Comparison of ENCODE assay signal across 8 mouse cellular contexts in genomic region chr8:78127852-78128251, GRCm38 (mm10).
A peak's percentile ranks its signal among the peaks of the same experiment; 100 is the strongest.
DNase-seq lines count a peak whose midpoint lies in the region; ATAC-seq lines count a peak whose summit lies in the region.

No protein-coding gene starts in this region.

- 20% methylated on average over 2 of the region's 2 CpGs for WGBS in forebrain, embryonic 11.5 days
- WGBS in forebrain, embryonic 15.5 days = 23% methylated on average over 2 of the region's 2 CpGs
- 21% methylated on average over 2 of the region's 2 CpGs for WGBS in midbrain, embryonic 10.5 days
- 8% methylated on average over 2 of the region's 2 CpGs for WGBS in midbrain, embryonic 16.5 days
- WGBS in limb, embryonic 10.5 days = 27% methylated on average over 2 of the region's 2 CpGs

- no peak overlapping the region for H3K4me3 ChIP-seq in forebrain, embryonic 11.5 days (ENCODE audit: low read depth, low read length)
- no peak overlapping the region for H3K4me3 ChIP-seq in forebrain, embryonic 15.5 days
- no peak overlapping the region for H3K4me3 ChIP-seq in midbrain, embryonic 10.5 days
- no peak overlapping the region for H3K4me3 ChIP-seq in midbrain, embryonic 16.5 days (ENCODE audit: low read depth, low read length)
- no peak overlapping the region for H3K4me3 ChIP-seq in limb, embryonic 10.5 days

- no peaks in the 10 kb centered on the region for H3K36me3 ChIP-seq in forebrain, embryonic 11.5 days (ENCODE audit: control insufficient read depth, insufficient read depth, low read length)
- no peaks in the 10 kb centered on the region for H3K36me3 ChIP-seq in forebrain, embryonic 15.5 days
- no peaks in the 10 kb centered on the region for H3K36me3 ChIP-seq in midbrain, embryonic 10.5 days
- no peaks in the 10 kb centered on the region for H3K36me3 ChIP-seq in midbrain, embryonic 16.5 days (ENCODE audit: control insufficient read depth, insufficient read depth, low read length)
- H3K36me3 ChIP-seq in limb, embryonic 10.5 days = no peaks in the 10 kb centered on the region

- no peaks in the 10 kb centered on the region for H3K27me3 ChIP-seq in forebrain, embryonic 11.5 days (ENCODE audit: control insufficient read depth, insufficient read depth, low read length)
- 0 out of 2 replicates have a peak, but pooled peaks cover 3% of the 10 kb centered on the region for H3K27me3 ChIP-seq in forebrain, embryonic 15.5 days
- H3K27me3 ChIP-seq in midbrain, embryonic 10.5 days (ENCODE audit: low read depth, poor library complexity, severe bottlenecking) = no peaks in the 10 kb centered on the region
- no peaks in the 10 kb centered on the region for H3K27me3 ChIP-seq in midbrain, embryonic 16.5 days (ENCODE audit: control insufficient read depth, insufficient read depth, low read depth, low read length)
- H3K27me3 ChIP-seq in limb, embryonic 10.5 days (ENCODE audit: low read depth, poor library complexity, severe bottlenecking) = no peaks in the 10 kb centered on the region

- peak; percentile 53 for DNase-seq in forebrain, embryonic 11.5 days (ENCODE audit: low spot score)
- DNase-seq in midbrain, embryonic 10.5 days (ENCODE audit: low spot score) = peak; percentile 24
- peak; percentile 68 for DNase-seq in adrenal gland, postnatal 10 days
- DNase-seq in limb, embryonic 10.5 days (ENCODE audit: low spot score) = peak; percentile 59
- DNase-seq in layer of hippocampus, postnatal 14 days (ENCODE audit: low spot score in 2 of 2) = no peak
- no peak for DNase-seq in thymus, postnatal 0 days (ENCODE audit: low spot score)

- H3K4me1 ChIP-seq in forebrain, embryonic 11.5 days (replicated peaks; ENCODE audit: control insufficient read depth, insufficient read depth, low read length) = 0 out of 2 replicates have a peak, but pooled peaks cover 2% of the 10 kb centered on the region
- H3K4me1 ChIP-seq in forebrain, embryonic 15.5 days = no peaks in the 10 kb centered on the region
- H3K4me1 ChIP-seq in midbrain, embryonic 10.5 days = no peaks in the 10 kb centered on the region
- H3K4me1 ChIP-seq in midbrain, embryonic 16.5 days (ENCODE audit: control insufficient read depth, insufficient read depth, low read length) = no peaks in the 10 kb centered on the region
- no peaks in the 10 kb centered on the region for H3K4me1 ChIP-seq in limb, embryonic 10.5 days

- no peak overlapping the region for H3K27ac ChIP-seq in forebrain, embryonic 11.5 days (ENCODE audit: low read depth, low read length)
- H3K27ac ChIP-seq in forebrain, embryonic 15.5 days (replicated peaks) = no peak overlapping the region
- no peak overlapping the region for H3K27ac ChIP-seq in midbrain, embryonic 10.5 days (replicated peaks)
- no peak overlapping the region for H3K27ac ChIP-seq in midbrain, embryonic 16.5 days (ENCODE audit: low read length)
- no peak overlapping the region for H3K27ac ChIP-seq in limb, embryonic 10.5 days

- H3K9me3 ChIP-seq in forebrain, embryonic 11.5 days (ENCODE audit: control insufficient read depth, low read length) = no peaks in the 10 kb centered on the region
- H3K9me3 ChIP-seq in forebrain, embryonic 15.5 days = no peaks in the 10 kb centered on the region
- no peaks in the 10 kb centered on the region for H3K9me3 ChIP-seq in midbrain, embryonic 10.5 days (replicated peaks)
- no peaks in the 10 kb centered on the region for H3K9me3 ChIP-seq in midbrain, embryonic 16.5 days (replicated peaks; ENCODE audit: control insufficient read depth, low read length, poor library complexity, severe bottlenecking)
- H3K9me3 ChIP-seq in limb, embryonic 10.5 days (replicated peaks) = no peaks in the 10 kb centered on the region

- no peak overlapping the region for H3K9ac ChIP-seq in forebrain, embryonic 11.5 days (ENCODE audit: low read length)
- H3K9ac ChIP-seq in forebrain, embryonic 15.5 days (replicated peaks) = no peak overlapping the region
- no peak overlapping the region for H3K9ac ChIP-seq in midbrain, embryonic 16.5 days (ENCODE audit: low read depth, low read length)

- no peak overlapping the region for H3K4me2 ChIP-seq in forebrain, embryonic 11.5 days (ENCODE audit: low read depth, low read length, severe bottlenecking)
- no peak overlapping the region for H3K4me2 ChIP-seq in forebrain, embryonic 15.5 days (replicated peaks)
- H3K4me2 ChIP-seq in midbrain, embryonic 16.5 days (ENCODE audit: low read length) = no peak overlapping the region

- no peak for ATAC-seq in forebrain, embryonic 11.5 days (replicated peaks; ENCODE audit: low FRiP score)
- no peak for ATAC-seq in forebrain, embryonic 15.5 days (replicated peaks)
- ATAC-seq in midbrain, embryonic 16.5 days = no peak

Comparison
In these comparisons a context has a peak if more than half of its experiments do, and no peak if none do; other contexts are left out.
1. DNase-seq: peak in forebrain, embryonic 11.5 days (single experiment), midbrain, embryonic 10.5 days (single experiment), adrenal gland, postnatal 10 days (single experiment) and limb, embryonic 10.5 days (single experiment); none in layer of hippocampus, postnatal 14 days (0 of 2) and thymus, postnatal 0 days (single experiment).